Mouse (Mus musculus) embryonic facial prominence, embryonic 15.5 days (tissue): ENCODE measurements around the gene Dlgap1. TPM values are rescaled to one million over a fixed set of nuclear protein-coding genes. Genes with fewer than 3 reads are reported as not detected.
"Not testable (repeated sequence)": the region's sequence is repeated elsewhere in the genome, so short reads cannot be mapped to it uniquely, and the experiment has no call there.

Experiments
- ATAC-seq: fragments of 200-750 bp; cut with Nextera tagmentation; 2 replicates; pipeline ENCODE4 v1.8.0; 2017; ENCODE audit warnings: low read depth, moderate TSS enrichment; ENCODE audit not compliant: insufficient number of reproducible peaks, low FRiP score, low TSS enrichment
- H3K27ac ChIP-seq: fragments of 300-500 bp; sonication (generic); replicated peaks from 2 replicates; pipeline ENCODE4 v1.5.1; 2015; ENCODE audit warnings: mild to moderate bottlenecking, inconsistent platforms
- H3K27me3 ChIP-seq: fragments of 300-500 bp; sonication (generic); 2 replicates; pipeline ENCODE4 v1.6.1; 2015; ENCODE audit warnings: inconsistent platforms
- H3K36me3 ChIP-seq: fragments of 300-500 bp; sonication (generic); 2 replicates; pipeline ENCODE4 v1.6.1; 2015; ENCODE audit warnings: mild to moderate bottlenecking, inconsistent platforms
- H3K4me1 ChIP-seq: fragments of 300-500 bp; sonication (generic); 2 replicates; pipeline ENCODE4 v1.6.1; 2015; ENCODE audit warnings: inconsistent platforms
- H3K4me2 ChIP-seq: fragments of 300-500 bp; sonication (generic); replicated peaks from 2 replicates; pipeline ENCODE4 v1.6.1; 2015; ENCODE audit warnings: mild to moderate bottlenecking, inconsistent platforms
- H3K4me3 ChIP-seq: fragments of 300-500 bp; sonication (generic); replicated peaks from 2 replicates; pipeline ENCODE4 v1.5.1; 2015; ENCODE audit warnings: mild to moderate bottlenecking, inconsistent platforms
- H3K9ac ChIP-seq: fragments of 300-500 bp; sonication (generic); 2 replicates; pipeline ENCODE4 v1.6.1; 2015; ENCODE audit warnings: inconsistent platforms
- H3K9me3 ChIP-seq: fragments of 300-500 bp; sonication (generic); replicated peaks from 2 replicates; pipeline ENCODE4 v1.6.1; 2016; ENCODE audit warnings: inconsistent platforms
- WGBS: fragments of 180-500 bp; shearing (Covaris S2); methylation state at CpG from one replicate; pipeline ENCODE4 v1.1.7; 2015; 5-methylcytosine and 5-hydroxymethylcytosine counted together
- polyA plus RNA-seq: library from polyadenylated mRNA; unstranded; fragments of >200 nt; fragmentation: Nextera tagmentation; extraction: Ambion mirVana; gene quantifications from 2 replicates; pipeline ENCODE4 v1.2.1, GENCODE M21; 2015

The Dlgap1 gene
- polyA plus RNA-seq, 1 experiment from 2014 or later: 4.9 TPM

DNA sequence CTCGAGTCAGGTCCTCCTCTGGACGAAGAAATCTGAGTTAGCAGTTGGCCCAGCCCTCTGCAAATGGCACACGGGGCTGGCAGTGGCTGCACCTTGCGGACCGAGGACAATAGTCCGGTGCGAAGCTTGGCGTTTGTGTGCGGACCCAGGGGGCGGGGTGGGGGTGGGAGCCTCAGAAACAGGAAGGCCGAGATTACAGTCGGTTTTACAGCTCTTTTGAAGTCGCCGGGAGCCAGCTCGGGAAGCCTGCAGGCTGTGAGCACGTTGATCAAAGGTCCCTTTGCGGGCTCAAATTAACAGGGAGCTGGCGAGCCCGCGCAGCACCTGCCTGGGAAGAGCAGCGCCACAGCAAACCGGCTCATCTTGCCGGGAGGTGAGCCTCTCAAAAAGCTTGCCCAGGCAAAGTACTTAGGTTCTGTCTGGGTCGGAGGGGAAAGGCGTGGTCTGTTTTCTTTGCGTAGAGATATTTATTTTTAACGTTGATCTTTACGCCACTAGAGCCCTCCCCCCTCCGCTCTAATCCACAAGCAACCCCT lies 865.6 kb downstream of the Dlgap1 start:
- ATAC-seq: no peak
- Histone ChIP-seq H3K4me2 (peak overlapping the region; percentile 72), H3K9ac (0 out of 2 replicates have a peak overlapping the region, but pooled peaks have one; percentile 5), H3K27me3 (no peaks in the 10 kb centered on the region), H3K4me1 (peaks cover 19% of the 10 kb centered on the region), H3K4me3 (peak overlapping the region; percentile 39), H3K9me3 (no peaks in the 10 kb centered on the region), H3K27ac (peak overlapping the region; percentile 28; the same call in 1 of the 2 replicates), H3K36me3 (peaks cover 3% of the 10 kb centered on the region; the same call in 1 of the 2 replicates)
- WGBS: 3% methylated on average over 29 of the region's 29 CpGs

DNA sequence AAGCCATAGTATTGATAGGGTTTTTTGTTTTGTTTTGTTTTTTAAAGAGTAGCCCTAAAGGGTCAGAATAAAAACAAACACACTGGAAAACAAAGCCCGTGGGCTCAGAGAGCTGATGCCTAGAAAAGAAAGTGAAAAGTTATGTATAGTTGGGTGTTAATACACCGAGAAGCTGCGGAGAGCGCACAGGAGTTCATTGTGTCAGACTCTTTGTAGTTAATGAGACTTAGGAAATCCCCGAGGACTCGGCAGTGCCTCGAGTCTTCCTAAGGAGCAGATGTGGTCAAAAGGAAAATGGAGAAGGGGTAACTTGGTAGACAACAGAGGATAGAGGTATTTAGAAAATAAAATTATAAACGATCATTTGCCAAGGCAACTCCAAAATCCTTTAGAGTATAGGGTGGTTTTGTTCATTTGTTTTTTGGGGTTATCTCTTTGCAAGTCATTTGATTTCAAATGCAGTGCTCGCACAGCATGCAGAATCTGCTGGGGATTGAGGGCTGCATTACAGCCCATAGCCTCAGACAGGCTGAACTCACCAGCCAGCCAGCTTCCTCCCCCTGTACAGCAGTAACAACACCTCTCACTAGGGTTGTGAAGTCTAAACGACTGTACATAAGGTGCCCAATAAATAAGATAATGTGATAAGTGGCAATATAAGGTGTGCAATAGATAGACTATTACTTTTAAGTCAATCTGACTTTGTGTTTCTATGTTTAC lies 866.4 kb downstream of the Dlgap1 start:
- 6% methylated on average over 10 of the region's 10 CpGs for WGBS
- H3K4me2 ChIP-seq: peak overlapping the region; percentile 72
- H3K27ac ChIP-seq: peak overlapping the region; percentile 28; the same call in 1 of the 2 replicates
- no peaks in the 10 kb centered on the region for H3K27me3 ChIP-seq
- H3K4me1 ChIP-seq: peaks cover 19% of the 10 kb centered on the region
- no peak for ATAC-seq
- no peaks in the 10 kb centered on the region for H3K9me3 ChIP-seq
- H3K9ac ChIP-seq: no peak overlapping the region
- H3K4me3 ChIP-seq: peak overlapping the region; percentile 39
- H3K36me3 ChIP-seq: peaks cover 8% of the 10 kb centered on the region; the same call in 1 of the 2 replicates

DNA sequence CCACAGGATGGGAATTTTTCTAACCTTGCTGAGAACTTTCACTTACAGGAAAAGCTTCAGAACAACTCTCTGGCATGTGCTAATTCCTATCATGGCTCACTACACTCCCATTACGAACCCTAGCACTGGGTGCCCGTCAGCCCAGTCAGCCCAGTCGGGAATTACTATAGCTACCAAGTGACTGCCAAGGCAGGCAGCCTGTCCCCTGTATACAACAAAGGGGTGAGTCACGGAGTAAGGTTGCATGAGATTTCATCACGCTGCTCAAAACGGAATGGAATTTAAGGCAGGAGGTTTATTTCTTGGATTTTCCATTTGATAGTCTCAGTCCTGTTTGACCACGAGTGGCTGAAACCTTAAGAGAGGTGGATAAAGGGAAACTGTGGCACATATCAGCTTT lies 867.9 kb downstream of the Dlgap1 start:
- H3K4me2 ChIP-seq: no peak overlapping the region
- WGBS: 48% methylated on average over 7 of the region's 7 CpGs
- no peak for ATAC-seq
- peaks cover 11% of the 10 kb centered on the region; the same call in 1 of the 2 replicates for H3K36me3 ChIP-seq
- peaks cover 19% of the 10 kb centered on the region for H3K4me1 ChIP-seq
- no peaks in the 10 kb centered on the region for H3K27me3 ChIP-seq
- no peak overlapping the region for H3K9ac ChIP-seq
- H3K27ac ChIP-seq: no peak overlapping the region
- H3K9me3 ChIP-seq: no peaks in the 10 kb centered on the region
- no peak overlapping the region for H3K4me3 ChIP-seq

DNA sequence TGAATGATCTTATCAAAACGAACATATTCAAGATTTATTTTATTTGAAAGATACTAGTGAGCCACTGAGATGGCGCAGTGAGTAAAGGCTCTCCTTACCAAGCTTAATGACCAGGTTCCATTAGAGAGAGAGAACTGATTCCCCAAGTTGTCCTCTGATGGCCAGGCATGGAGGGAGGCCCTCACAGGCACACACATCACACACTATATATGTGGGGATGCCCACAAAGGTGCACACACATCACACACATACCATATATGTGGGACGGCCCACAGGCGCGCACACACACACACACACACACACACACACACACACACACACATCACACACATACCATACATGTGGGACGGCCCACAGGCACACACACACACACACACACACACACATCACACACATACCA lies 868.6 kb downstream of the Dlgap1 start:
- not testable (repeated sequence) for H3K4me3 ChIP-seq, ATAC-seq, H3K9ac ChIP-seq, H3K27me3 ChIP-seq, H3K27ac ChIP-seq, H3K9me3 ChIP-seq, H3K4me2 ChIP-seq
- Histone ChIP-seq H3K36me3 (peaks cover 11% of the 10 kb centered on the region; the same call in 1 of the 2 replicates), H3K4me1 (peaks cover 19% of the 10 kb centered on the region)
- whole genome bisulfite sequencing: 95% methylated on average over 6 of the region's 6 CpGs

DNA sequence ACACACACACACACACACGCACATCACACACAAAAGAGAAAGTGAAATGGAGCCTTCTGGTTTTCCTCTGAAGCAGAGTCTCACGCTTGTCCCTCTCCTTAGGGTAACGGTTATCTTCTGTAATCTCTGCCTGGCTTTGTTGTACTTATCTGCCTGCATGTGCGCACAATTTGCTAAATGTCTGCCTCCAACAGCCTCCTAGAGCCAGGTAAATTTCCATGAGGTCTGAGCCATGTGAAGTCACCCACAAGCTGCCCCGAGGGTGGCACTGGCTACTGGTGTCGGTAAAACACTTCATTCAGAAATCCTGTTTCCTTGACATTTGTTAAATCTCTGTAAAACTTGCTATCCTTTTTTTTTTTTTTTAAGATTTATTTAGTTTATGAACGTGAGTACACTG lies 869.2 kb downstream of the Dlgap1 start:
- no peak for ATAC-seq

DNA sequence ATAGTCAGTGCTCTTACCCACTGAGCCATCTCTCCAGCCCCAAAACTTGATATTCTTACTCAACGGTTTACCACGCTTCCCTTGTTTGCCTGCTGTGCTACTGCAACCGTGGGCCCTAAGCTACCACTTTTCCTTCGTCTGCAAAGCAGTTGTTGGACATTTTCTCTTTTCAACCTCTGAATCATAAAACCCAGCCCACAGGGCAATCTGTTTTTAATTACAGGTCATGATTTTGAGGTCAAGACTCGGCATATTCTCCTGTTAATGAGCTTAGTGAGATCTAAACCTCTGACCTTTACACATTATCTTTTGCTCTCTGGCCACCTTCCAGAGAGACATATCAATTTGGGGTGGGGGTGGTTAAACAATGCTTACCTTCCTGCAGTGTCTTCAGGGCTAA lies 869.7 kb downstream of the Dlgap1 start:
- Histone ChIP-seq H3K27me3 (no peaks in the 10 kb centered on the region), H3K4me2 (no peak overlapping the region), H3K9ac (no peak overlapping the region), H3K27ac (no peak overlapping the region), H3K4me1 (peaks cover 19% of the 10 kb centered on the region), H3K36me3 (peaks cover 20% of the 10 kb centered on the region), H3K9me3 (no peaks in the 10 kb centered on the region), H3K4me3 (no peak overlapping the region)
- 51% methylated on average over 5 of the region's 5 CpGs for WGBS
- no peak for ATAC-seq

More for the DNA sequence above, 869.2 kb downstream of the Dlgap1 start:
- Histone ChIP-seq H3K9ac (no peak overlapping the region), H3K27ac (no peak overlapping the region), H3K4me2 (no peak overlapping the region), H3K36me3 (peaks cover 15% of the 10 kb centered on the region), H3K27me3 (no peaks in the 10 kb centered on the region), H3K4me1 (peaks cover 19% of the 10 kb centered on the region), H3K4me3 (no peak overlapping the region), H3K9me3 (no peaks in the 10 kb centered on the region)
- WGBS: 74% methylated on average over 7 of the region's 7 CpGs

DNA sequence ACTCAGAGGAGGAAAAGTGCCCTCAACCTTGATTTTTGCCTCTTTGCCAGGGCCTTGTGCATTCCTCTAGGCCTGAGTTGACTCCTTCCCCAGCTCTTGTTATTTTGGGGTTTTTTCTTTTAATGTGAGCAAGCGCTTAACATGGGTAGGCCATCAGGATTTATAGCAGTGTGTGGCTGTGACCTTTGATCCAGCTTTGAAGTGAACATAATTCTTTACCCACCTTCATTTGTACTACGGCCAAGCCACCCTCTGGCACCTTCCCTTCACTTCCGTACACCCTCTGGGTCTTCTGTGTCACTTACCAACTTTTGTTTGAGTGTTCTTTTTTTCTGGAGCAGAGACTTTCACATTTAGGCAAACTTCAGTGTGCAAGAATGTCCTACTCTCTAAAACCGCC lies 874.4 kb downstream of the Dlgap1 start:
- peaks cover 36% of the 10 kb centered on the region for H3K36me3 ChIP-seq
- no peaks in the 10 kb centered on the region for H3K27me3 ChIP-seq
- 82% methylated on average over 4 of the region's 4 CpGs for WGBS

DNA sequence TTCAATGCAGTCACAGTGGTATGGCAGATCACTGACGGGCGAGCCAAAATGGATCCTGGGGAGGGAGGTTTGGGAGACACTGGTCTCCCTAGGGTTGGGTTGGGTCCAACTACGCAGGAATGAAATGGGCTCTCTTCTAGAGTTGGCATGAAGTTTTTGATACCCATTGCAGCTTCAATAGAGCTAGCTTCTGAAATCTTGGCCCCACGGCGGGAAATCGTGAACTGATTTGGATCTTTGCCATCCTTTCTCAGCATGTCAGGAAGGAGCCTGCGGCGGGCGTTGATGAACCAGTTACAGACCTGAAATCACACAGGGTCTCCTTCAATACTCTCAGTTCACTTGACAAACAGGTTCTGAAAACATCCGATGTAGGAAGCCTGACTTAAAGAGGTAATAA lies 876.1 kb downstream of the Dlgap1 start:
- Histone ChIP-seq H3K27ac (0 out of 2 replicates have a peak overlapping the region, but pooled peaks have one; percentile 8), H3K27me3 (no peaks in the 10 kb centered on the region), H3K4me2 (no peak overlapping the region), H3K9me3 (no peaks in the 10 kb centered on the region), H3K4me1 (peaks cover 16% of the 10 kb centered on the region), H3K9ac (no peak overlapping the region), H3K36me3 (peaks cover 29% of the 10 kb centered on the region), H3K4me3 (no peak overlapping the region)
- 56% methylated on average over 10 of the region's 10 CpGs for WGBS
- ATAC-seq: no peak

More for the DNA sequence above, 874.4 kb downstream of the Dlgap1 start:
- Histone ChIP-seq H3K4me2 (no peak overlapping the region), H3K9ac (no peak overlapping the region), H3K9me3 (no peaks in the 10 kb centered on the region), H3K4me1 (peaks cover 16% of the 10 kb centered on the region), H3K4me3 (no peak overlapping the region), H3K27ac (no peak overlapping the region)
- ATAC-seq: no peak

DNA sequence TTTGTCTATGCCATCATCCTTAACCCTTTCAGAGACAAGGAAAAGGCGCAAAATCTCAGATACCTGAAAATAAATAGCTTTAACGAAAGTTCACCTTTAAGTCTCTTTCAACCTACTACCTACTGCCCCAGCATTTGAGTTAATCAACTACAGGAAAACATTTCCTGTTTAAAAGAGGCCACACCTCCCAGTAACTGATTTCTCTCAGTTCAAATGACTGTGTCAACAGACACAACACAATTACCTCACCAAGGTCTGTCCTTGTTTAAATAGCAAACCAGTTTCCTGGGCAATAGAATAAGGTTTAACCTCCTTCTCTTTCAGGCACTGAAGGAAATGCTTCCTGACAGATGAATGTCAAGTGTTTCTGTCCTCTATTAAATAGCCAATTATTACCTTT lies 876.7 kb downstream of the Dlgap1 start:
- Histone ChIP-seq H3K9ac (no peak overlapping the region), H3K36me3 (peaks cover 25% of the 10 kb centered on the region), H3K27ac (0 out of 2 replicates have a peak overlapping the region, but pooled peaks have one; percentile 29), H3K27me3 (no peaks in the 10 kb centered on the region), H3K4me2 (no peak overlapping the region), H3K9me3 (no peaks in the 10 kb centered on the region), H3K4me3 (no peak overlapping the region), H3K4me1 (peaks cover 16% of the 10 kb centered on the region)
- WGBS: 89% methylated on average over 2 of the region's 2 CpGs
- no peak for ATAC-seq

DNA sequence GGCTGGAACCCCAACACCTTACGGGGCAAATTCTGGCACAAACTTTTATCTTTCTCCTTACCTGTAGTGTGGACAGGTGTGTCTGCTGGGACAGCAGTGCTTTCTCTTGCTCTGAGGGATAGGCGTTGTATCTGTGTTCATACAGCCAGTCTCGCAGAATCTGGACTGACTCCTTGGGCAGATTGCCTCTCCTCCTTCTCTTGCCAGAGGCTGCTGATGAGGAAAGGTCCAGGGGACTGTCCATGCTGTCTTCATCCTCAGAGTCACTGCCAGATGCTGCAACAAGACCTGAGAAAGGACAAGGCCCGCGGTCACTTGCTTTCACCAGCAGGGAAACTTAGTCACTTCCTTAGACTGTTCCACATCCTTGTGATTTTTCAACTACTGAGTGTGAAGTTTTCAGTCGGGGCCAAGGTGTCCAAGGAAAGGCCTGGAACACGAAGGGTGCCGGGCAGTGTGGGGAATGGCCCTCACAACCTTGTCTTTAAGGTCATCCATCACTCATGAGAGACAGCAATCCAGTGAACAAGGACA lies 877.3 kb downstream of the Dlgap1 start:
- no peaks in the 10 kb centered on the region for H3K27me3 ChIP-seq
- H3K4me2 ChIP-seq: no peak overlapping the region
- no peak overlapping the region for H3K4me3 ChIP-seq
- peaks cover 25% of the 10 kb centered on the region for H3K36me3 ChIP-seq
- no peak for ATAC-seq
- H3K4me1 ChIP-seq: peaks cover 16% of the 10 kb centered on the region
- H3K27ac ChIP-seq: no peak overlapping the region
- 70% methylated on average over 8 of the region's 8 CpGs for WGBS
- no peak overlapping the region for H3K9ac ChIP-seq
- no peaks in the 10 kb centered on the region for H3K9me3 ChIP-seq

DNA sequence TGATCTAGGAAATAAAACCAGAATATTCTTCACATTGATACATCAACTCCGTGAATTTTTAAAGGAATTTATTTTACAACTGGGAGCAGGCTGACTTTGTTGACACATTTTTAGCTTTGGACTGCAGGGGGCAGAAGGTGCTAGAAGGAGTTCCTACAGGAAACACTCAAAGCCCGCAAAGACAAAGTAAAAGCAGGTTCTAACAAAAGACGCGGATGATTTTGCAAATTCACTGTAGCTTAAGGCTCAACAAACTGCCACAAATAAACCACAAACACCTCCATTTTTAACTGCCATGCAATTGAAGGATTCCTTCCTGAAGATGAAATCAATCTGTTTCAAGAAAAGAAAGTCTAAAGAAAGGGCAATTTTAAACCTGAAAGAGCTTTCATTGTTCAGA lies 878.2 kb downstream of the Dlgap1 start:
- Histone ChIP-seq H3K27ac (no peak overlapping the region), H3K4me3 (0 out of 2 replicates have a peak overlapping the region, but pooled peaks have one; percentile 20), H3K36me3 (peaks cover 25% of the 10 kb centered on the region), H3K9me3 (no peaks in the 10 kb centered on the region), H3K4me1 (peaks cover 16% of the 10 kb centered on the region), H3K27me3 (no peaks in the 10 kb centered on the region), H3K9ac (no peak overlapping the region), H3K4me2 (peak overlapping the region; percentile 37)
- ATAC-seq: no peak
- under 1% methylated on average over 4 of the region's 4 CpGs for whole genome bisulfite sequencing
